Mouse (Mus musculus) ES-E14 (cell line): ENCODE results near the gene Misp.

Experiments used
- CHD2 ChIP-seq: IDR thresholded peaks from 2 replicates; pipeline ENCODE4 v1.6.1; 2014; ENCODE audit warnings: mild to moderate bottlenecking, low read depth, low read length, inconsistent platforms
- MAFK ChIP-seq: IDR thresholded peaks from 2 replicates; pipeline ENCODE4 v1.6.1; 2014; ENCODE audit warnings: mild to moderate bottlenecking, low read depth, low read length, inconsistent platforms; ENCODE audit not compliant: insufficient read depth
- ZC3H11A ChIP-seq: IDR thresholded peaks from 2 replicates; pipeline ENCODE4 v1.6.1; 2012; ENCODE audit warnings: low read depth, mild to moderate bottlenecking, inconsistent platforms, low read length, borderline replicate concordance
- ZNF384 ChIP-seq: IDR thresholded peaks from 2 replicates; pipeline ENCODE4 v1.6.1; 2012; ENCODE audit warnings: low read depth, low read length, inconsistent platforms

- TF ChIP-seq ZC3H11A, result no peak
- no peak for TF ChIP-seq CHD2
- no peak for TF ChIP-seq MAFK
- TF ChIP-seq ZNF384, result no peak
These were observed 38.3 kb downstream of the Misp start for GRCm38 (mm10) chr10:79859116-79859515.
